Mouse (Mus musculus) fat pad, adult 2 months (tissue): ENCODE results near the gene Wnt2b.

Experiments used
- DNase-seq: peaks from one replicate; pipeline ENCODE4 v3.0.0-alpha.2; 2011; ENCODE audit warnings: low read depth, low spot score; ENCODE audit errors: extremely low read depth

Gene Wnt2b

DNA sequence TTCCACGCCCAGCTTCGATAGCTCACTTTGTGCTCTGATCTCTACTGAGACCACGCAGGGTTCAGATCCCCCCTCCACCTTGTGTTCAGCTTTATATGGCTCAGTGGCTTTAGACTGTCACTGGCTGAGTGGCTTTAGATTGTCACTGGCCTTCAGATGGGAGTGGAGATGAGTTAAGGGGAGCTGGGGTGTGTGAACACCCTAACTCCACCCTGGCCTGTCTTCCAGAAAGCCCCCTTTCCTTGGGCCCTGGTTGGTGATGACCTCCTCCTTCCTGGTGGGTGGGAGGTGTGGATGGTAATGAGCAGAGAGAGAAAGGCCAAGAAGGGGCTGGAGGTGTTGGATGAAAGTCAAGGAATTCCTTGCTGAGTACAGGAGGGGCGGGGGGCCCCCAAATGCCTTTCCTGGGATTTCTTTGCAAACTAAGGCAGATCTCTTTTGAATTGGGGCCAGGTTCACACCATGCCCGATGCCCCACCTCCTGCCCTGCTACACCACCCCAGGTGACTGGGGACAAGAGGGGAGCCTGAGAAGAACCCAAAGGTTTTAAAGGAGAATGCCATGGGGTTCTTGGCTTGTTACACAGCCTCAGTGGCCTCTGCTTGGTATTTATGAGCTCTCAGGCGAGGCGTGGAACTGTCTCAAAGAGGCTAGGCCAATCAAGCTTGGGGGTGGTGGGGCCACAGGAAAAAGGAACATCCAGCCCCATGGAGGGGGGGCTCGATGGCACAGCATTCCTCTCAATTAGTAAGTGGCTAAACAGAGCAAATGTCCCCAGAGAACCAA, 3.5 kb upstream of the Wnt2b start:
- DNase-seq, result no peak

- no peak for DNase-seq
These were observed 1.9 kb upstream of the Wnt2b start for GRCm38 (mm10) chr3:104963331-104964276.

DNA sequence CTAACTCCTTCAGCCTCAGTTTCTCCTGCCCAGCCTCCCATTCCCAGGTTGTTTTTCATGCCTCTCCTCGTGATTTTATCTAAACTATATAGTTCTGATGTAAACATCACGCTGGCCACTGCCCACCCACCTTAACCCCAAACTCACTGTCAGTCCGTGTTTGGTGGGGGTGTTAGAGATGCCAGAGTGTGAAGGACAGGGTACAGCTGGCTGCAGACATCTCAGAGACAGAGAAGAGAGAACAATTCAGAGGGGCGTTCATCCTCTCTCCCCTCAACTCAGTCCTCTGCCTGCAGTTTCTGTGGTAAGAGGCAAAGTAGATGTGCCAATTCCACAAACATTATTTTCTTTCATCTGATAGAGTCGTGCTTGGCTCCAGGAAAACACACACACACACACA, 1.1 kb upstream of the Wnt2b start:
- DNase-seq, result no peak

DNA sequence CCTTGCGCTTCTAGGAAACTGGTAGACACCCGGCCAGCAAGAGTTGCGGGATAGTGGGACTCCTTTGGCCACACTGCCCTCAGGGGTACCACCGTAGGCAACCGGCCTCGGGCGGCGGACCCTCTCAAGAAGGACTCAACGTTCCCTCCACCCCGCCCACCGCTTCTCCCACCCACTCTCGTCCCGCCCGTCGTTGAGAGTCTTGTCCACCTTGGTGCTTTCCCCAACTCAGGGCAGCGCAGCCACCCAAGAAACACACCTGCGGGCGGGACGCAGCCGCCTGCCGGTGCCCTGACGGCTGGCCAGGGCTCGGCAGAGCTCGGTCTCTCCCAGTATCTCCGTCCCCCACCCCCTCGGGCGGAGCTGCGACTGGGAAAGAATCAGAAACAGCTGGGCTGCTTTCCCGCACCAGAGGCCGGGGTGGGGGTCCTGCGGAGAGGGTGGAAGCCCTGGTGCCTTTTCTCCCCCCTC, 455 bp upstream of the Wnt2b start:
- no peak for DNase-seq

GRCm38 (mm10) chr3:104960026-104961000, 1.4 kb downstream of the Wnt2b start:
- no peak for DNase-seq

DNA sequence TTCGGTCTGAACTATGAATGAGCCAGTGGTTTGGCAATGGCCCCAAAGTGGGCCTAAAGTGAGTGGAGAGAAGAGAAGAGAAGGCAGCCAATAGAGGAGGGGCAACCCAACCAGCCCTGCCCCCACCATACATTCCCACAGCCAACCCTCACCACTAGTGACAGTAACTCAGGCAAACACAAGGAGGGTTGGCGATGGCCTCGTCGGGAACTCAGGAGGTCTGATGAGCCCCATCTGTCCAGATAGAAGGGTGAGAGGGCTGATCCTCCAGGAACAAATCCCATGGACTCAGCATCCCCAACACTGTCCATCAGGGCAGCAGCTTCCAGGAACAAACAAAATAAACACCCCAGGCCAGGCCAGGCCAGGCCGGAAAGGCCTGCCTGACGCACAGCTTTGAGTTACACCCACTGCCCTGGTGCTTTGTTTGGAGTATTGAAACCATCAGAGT, 5.6 kb downstream of the Wnt2b start:
- DNase-seq, result no peak

GRCm38 (mm10) chr3:104954551-104954950, 7.2 kb downstream of the Wnt2b start:
- DNase-seq, result no peak

- no peak for DNase-seq
These were observed 7.6 kb downstream of the Wnt2b start for GRCm38 (mm10) chr3:104954137-104954536.

GRCm38 (mm10) chr3:104952891-104953670, 8.6 kb downstream of the Wnt2b start:
- no peak for DNase-seq

- DNase-seq, result no peak
These were observed 10.8 kb downstream of the Wnt2b start for GRCm38 (mm10) chr3:104950926-104951325.

- no peak for DNase-seq
These were observed 16.8 kb downstream of the Wnt2b start for GRCm38 (mm10) chr3:104944894-104945293.

DNA sequence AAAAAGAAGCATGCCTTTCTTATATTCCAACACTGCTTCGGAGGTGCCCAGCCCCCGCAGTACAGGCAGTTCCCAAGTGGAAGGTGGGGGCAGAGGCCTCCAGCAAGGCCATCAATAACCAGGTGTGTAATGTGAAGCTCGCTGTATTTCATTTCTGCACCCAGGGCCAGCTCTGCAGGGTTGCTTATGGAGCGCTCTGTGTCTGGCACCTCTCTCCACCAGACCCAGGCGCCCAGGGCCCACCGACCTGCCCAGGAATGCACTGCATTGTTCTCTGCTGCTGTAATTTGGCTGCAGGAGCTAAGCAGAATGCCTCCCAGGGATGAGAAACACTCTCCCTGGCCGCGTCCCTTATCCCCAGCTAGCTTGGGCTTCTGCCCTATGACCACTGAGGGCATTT, 18.4 kb downstream of the Wnt2b start:
- DNase-seq, result no peak

- no peak for DNase-seq
These were observed 19.0 kb downstream of the Wnt2b start for GRCm38 (mm10) chr3:104942682-104943081.

DNA sequence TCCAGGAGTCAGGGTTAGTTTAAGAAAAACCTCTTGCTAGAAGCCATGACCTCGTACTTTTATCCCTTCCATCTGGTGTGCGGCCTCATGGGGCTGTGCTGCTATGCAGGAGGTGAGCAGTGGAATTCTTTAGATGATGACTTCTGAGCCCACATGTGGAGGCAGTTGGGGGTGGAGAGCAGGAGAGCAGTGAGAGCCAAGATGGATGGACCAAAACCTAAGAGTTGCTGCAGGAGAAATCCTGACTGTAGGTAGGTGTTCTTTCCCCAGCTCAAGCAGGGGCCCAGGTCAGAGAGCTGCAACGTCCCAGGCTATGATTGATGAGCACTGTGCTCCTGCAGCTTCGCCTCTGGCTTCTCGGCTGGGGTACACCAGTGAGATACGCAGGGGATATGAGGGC, 21.0 kb downstream of the Wnt2b start:
- no peak for DNase-seq

DNA sequence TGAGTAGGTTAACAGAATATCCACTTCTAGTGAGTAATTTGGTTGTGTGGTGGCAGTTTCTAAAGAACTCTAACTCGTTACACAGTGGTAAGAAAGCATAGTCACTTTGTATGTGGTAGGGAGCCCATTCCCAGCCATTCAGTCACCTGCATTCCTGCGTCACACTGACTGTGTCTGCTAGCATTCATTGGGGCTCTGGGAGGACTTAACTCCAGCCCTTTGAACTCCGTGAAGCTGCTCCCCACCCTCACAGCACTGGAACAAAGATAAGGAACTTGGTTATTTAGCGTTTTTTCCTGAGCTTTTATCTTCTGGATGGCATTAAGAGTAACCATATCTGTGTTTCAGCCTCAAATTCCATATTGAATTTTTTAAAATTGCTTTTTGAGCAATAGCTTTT, 23.4 kb downstream of the Wnt2b start:
- no peak for DNase-seq

- DNase-seq, result no peak
These were observed 23.9 kb downstream of the Wnt2b start for GRCm38 (mm10) chr3:104937728-104938305.

- no peak for DNase-seq
These were observed 32.3 kb downstream of the Wnt2b start for GRCm38 (mm10) chr3:104929385-104929784.

DNA sequence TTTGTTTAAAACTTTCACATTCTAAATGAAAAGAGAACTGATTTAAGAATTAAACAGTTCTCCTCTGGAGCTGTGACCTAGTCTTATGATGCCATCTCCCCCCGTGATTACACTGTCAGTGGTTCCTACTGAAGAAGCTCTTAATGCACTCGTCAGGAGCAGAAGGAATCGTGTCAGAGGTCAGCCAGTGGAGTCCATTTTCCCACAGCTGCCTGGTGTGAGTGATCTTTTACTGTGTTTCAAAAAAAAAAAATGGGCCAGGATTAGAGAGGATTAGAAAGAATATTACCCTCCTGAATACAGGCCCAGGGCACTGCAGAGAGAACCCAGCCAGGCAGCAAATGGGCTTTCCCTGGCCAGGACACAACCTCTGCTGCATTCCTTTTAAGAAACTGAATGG, 46.7 kb downstream of the Wnt2b start:
- no peak for DNase-seq

DNA sequence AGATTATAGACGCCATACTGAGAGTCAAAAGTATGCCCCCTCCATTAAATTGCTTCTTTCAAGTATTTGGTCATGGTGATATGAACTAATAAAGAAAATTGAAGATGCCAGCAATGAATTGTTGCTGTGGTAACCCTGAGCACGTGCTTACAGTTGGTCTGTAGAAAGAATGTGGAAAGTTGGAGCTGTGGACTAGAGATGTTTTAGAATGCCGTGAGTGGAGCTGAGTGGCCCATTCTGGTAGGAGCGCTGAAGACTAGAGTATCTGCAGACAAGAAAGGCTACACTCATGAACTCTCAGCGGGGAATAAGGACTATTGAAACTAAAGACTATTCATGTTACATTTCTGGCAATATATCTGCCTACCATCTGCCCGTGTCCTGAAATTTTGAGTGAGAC, 52.5 kb downstream of the Wnt2b start:
- DNase-seq, result no peak

DNA sequence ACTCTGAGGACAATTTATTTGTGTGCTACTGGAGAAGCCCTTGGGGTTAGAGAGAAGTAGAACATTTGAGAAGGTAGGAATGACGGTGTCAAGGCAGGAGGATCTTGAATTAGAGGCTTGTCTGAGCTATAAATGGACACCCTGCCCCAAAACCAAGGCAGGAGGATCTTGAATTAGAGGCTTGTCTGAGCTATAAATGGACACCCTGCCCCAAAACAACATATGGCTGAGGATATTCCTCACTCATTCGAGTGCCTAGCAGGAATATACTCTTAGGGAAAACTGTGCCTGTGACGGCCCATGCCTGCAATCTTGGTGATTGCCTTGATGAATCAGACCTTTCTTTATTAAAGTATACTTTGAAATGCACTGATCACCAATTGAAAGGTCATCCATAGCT, 55.7 kb downstream of the Wnt2b start:
- DNase-seq, result no peak
